Mouse (Mus musculus): Measurements from ENCODE around the gene Smoc1.

GRCm38 (mm10) chr12:81002841-81003635, 23.6 kb upstream of the Smoc1 start:
- TF ChIP-seq CTCF (IDR thresholded peaks at IDR 0.05; ENCODE audit: low read depth) = no peak
- TF ChIP-seq EP300 (IDR thresholded peaks at IDR 0.05; ENCODE audit: low read depth) = no peak
